Mouse (Mus musculus) liver, embryonic 14.5 days (tissue): Measurements from ENCODE around the gene Dpysl5.

Source experiments
- CTCF ChIP-seq: IDR thresholded peaks from 2 replicates; pipeline ENCODE4 v1.5.1; 2016; ENCODE audit warnings: antibody characterized with exemption, low read depth, control low read depth
- EP300 ChIP-seq: IDR thresholded peaks from 2 replicates; pipeline ENCODE4 v1.6.1; 2016; ENCODE audit warnings: antibody characterized with exemption, low read depth

DNA sequence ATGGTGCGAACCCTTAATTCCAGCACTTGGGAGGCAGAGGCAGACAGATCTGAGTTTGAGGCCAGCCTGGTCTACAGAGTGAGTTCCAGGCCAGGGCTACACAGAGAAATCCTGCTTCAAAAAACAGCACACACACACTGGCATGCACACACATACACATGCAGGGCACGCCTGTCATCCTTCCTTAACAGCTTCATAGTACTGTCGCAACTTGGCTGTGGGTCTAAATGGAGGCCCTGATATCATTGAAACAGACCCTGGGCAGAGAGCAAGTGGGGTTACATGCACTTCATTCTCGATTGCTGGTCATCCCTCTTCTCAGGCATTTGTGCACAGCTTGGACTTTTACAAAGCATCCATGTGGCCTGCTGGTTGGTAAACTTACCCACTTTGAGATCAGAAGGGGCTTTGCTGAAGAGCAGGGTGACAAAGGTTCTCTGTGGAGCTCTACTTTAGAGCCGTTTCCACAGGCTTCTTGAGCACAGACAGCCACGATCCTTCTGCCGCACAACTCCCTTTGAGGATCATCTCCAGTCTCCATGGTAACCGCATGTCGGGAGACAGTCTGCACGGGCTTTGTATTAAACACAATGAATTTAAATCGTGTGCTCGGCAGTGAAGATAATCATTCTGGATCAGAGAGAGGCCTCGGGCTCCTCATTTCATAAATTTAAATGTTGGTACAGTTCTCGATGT lies 51.6 kb downstream of the Dpysl5 start:
- TF ChIP-seq CTCF (no peak), EP300 (no peak)
